Mouse (Mus musculus): ENCODE results near the gene Rab40c. TPM values are rescaled to one million over a fixed set of nuclear protein-coding genes. Genes with fewer than 3 reads are reported as not detected.

Rab40c gene
- polyA plus RNA-seq, 1 experiment from 2014 or later, result 17.2 TPM

GRCm38 (mm10) chr17:25883268-25883667, 36.3 kb downstream of the Rab40c start:
- Histone ChIP-seq H3K9ac (replicated peaks; ENCODE audit: low read depth, low read length) (no peak overlapping the region), H3K27me3 (ENCODE audit: control insufficient read depth, insufficient read depth, low read length) (no peaks in the 10 kb centered on the region), H3K4me3 (ENCODE audit: low read depth, low read length) (no peak overlapping the region), H3K27ac (ENCODE audit: low read length) (no peak overlapping the region), H3K36me3 (ENCODE audit: control insufficient read depth, insufficient read depth, low read length) (peaks cover 33% of the 10 kb centered on the region), H3K9me3 (ENCODE audit: control insufficient read depth, low read depth, low read length) (no peaks in the 10 kb centered on the region), H3K4me1 (ENCODE audit: control insufficient read depth, insufficient read depth, low read length) (no peaks in the 10 kb centered on the region), H3K4me2 (replicated peaks; ENCODE audit: low read depth, low read length) (no peak overlapping the region)
- ATAC-seq (ENCODE audit: insufficient number of reproducible peaks, insufficient read depth, low FRiP score, low read depth), result no peak
- WGBS, result 84% methylated on average over 8 of the region's 8 CpGs

DNA sequence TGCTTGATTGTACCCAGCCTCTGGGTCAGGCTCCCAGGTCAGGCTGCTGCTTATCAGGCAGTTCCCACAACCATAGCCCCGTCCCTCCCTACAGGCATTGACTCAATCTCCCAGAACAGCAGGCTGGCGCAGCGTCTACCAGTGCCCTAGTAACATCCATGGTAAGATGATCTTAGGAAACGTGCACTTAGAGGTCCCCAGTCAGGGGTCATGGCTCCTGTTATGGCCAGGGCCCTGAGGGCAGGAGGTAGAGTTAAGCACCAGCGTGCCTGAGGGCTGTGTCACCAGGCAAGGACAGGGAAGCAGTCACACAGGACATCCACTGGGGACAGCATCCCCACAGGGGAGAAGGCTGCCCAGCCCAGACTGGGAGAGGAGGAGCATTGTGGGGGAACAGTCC, 37.2 kb downstream of the Rab40c start:
- no peaks in the 10 kb centered on the region for H3K4me1 ChIP-seq (ENCODE audit: control insufficient read depth, insufficient read depth, low read length)
- peaks cover 36% of the 10 kb centered on the region for H3K36me3 ChIP-seq (ENCODE audit: control insufficient read depth, insufficient read depth, low read length)
- 46% methylated on average over 5 of the region's 5 CpGs for WGBS
- no peak for ATAC-seq (ENCODE audit: insufficient number of reproducible peaks, insufficient read depth, low FRiP score, low read depth)
- H3K4me3 ChIP-seq (ENCODE audit: low read depth, low read length), result no peak overlapping the region
- no peaks in the 10 kb centered on the region for H3K9me3 ChIP-seq (ENCODE audit: control insufficient read depth, low read depth, low read length)
- no peak overlapping the region for H3K27ac ChIP-seq (ENCODE audit: low read length)
- no peak overlapping the region for H3K4me2 ChIP-seq (replicated peaks; ENCODE audit: low read depth, low read length)
- H3K9ac ChIP-seq (replicated peaks; ENCODE audit: low read depth, low read length), result no peak overlapping the region
- H3K27me3 ChIP-seq (ENCODE audit: control insufficient read depth, insufficient read depth, low read length), result no peaks in the 10 kb centered on the region

DNA sequence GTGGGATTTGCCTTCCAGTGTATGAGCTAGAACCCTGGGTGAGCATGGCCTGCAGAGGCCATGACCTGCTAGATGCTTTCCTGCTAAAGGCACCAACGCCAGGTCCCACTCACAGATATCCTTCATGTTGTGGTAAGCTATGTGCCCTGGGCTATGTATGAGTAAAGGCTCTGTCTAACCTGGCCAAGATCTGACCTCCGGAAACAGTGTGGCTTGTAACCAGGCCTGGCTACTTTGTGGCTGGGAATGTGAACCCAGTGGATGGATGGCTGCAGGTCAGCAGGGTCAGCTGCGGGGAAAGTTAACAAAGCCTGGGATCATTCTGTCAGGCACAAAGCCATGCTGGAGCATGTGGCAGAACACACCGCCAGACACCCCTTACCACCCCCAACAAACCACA, 37.8 kb downstream of the Rab40c start:
- H3K36me3 ChIP-seq (ENCODE audit: control insufficient read depth, insufficient read depth, low read length), result peaks cover 36% of the 10 kb centered on the region
- no peak overlapping the region for H3K4me3 ChIP-seq (ENCODE audit: low read depth, low read length)
- no peak overlapping the region for H3K9ac ChIP-seq (replicated peaks; ENCODE audit: low read depth, low read length)
- no peak for ATAC-seq (ENCODE audit: insufficient number of reproducible peaks, insufficient read depth, low FRiP score, low read depth)
- no peak overlapping the region for H3K4me2 ChIP-seq (replicated peaks; ENCODE audit: low read depth, low read length)
- H3K27me3 ChIP-seq (ENCODE audit: control insufficient read depth, insufficient read depth, low read length), result no peaks in the 10 kb centered on the region
- no peak overlapping the region for H3K27ac ChIP-seq (ENCODE audit: low read length)
- H3K9me3 ChIP-seq (ENCODE audit: control insufficient read depth, low read depth, low read length), result no peaks in the 10 kb centered on the region
- no peaks in the 10 kb centered on the region for H3K4me1 ChIP-seq (ENCODE audit: control insufficient read depth, insufficient read depth, low read length)
- 31% methylated on average over 4 of the region's 4 CpGs for WGBS

DNA sequence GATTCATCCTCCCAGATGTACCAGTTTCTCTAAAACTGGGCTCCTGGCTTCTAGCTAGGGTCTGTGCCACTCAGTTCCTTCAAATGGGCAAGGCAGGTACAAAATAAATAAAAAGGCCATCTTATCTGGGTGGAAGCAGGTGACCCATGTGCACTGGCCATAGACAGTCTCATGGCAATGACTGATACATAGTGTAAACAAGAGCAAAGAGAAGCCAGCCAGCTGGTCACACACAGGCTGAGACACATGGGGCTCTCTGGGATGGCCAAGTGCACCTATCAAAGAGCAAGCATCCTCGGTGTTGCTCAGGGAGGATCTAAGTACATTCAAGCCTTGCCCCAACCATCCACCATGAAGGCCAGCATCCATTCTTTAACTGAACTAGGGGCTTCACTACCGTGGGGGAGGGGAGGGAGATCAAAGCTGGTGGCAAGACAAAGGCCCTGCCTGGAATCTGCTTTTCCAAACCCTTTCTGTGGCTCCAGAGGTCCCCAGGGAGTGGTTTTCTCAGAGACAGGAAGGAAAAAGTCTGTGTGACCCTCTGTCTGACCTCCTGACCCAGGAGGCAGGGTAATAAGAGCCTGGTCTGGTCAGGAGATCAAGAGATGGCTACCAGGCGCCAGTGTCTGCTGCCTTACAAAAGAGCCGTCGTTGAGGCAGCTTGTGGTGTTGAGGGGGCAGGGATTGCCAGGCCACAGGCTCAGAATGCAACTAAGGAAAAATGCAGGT, 38.5 kb downstream of the Rab40c start:
- Histone ChIP-seq H3K4me3 (ENCODE audit: low read depth, low read length) (no peak overlapping the region), H3K27me3 (ENCODE audit: control insufficient read depth, insufficient read depth, low read length) (no peaks in the 10 kb centered on the region), H3K36me3 (ENCODE audit: control insufficient read depth, insufficient read depth, low read length) (peaks cover 36% of the 10 kb centered on the region), H3K4me1 (ENCODE audit: control insufficient read depth, insufficient read depth, low read length) (peaks cover 6% of the 10 kb centered on the region; the same call in 1 of the 2 replicates), H3K9me3 (ENCODE audit: control insufficient read depth, low read depth, low read length) (no peaks in the 10 kb centered on the region), H3K9ac (replicated peaks; ENCODE audit: low read depth, low read length) (no peak overlapping the region), H3K4me2 (replicated peaks; ENCODE audit: low read depth, low read length) (no peak overlapping the region), H3K27ac (ENCODE audit: low read length) (no peak overlapping the region)
- no peak for ATAC-seq (ENCODE audit: insufficient number of reproducible peaks, insufficient read depth, low FRiP score, low read depth)
- WGBS, result 15% methylated on average over 5 of the region's 5 CpGs

DNA sequence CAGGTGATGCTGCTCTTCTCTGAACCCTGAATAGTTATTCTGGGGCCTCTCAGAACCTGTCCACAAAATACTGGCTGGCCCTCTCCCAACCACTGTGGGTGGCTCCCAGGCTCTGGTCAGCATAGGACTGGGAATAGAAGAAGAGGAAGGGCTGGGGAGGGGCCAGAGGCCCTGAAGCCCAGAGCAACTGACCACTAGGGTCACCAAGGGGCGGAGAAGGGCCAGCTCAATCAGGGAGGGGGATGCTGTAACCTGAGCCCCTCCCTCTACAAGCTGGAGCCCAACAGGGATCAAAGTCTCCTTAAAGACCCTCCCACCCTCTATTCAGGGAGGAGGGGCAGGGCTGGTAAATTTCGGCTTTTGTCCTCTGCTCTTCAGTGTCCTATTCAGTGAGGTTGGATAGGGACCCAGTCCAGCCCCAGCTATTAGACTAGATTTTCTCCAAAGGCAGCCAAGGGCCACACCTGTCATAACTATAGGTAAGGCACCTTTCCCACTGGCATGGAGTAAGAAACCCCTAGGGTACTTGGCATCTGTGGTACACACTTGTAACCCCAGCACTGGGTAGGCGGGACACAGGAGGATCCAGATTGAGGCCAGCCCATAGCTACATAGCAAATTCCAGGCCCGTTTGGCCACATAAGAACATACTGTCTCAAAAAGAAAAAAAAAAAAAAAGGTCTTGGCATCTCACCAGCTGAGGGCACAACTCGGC, 39.2 kb downstream of the Rab40c start, which contains the start of gene Wfikkn1:
Wfikkn1 (minus strand) TSS at position 663 of the 715 bp plus-strand sequence.
- no peak for ATAC-seq (ENCODE audit: insufficient number of reproducible peaks, insufficient read depth, low FRiP score, low read depth)
- WGBS, result 31% methylated on average over 5 of the region's 5 CpGs
- Histone ChIP-seq H3K36me3 (ENCODE audit: control insufficient read depth, insufficient read depth, low read length) (peaks cover 36% of the 10 kb centered on the region), H3K27me3 (ENCODE audit: control insufficient read depth, insufficient read depth, low read length) (no peaks in the 10 kb centered on the region), H3K4me3 (ENCODE audit: low read depth, low read length) (no peak within 1 kb of the TSS), H3K27ac (ENCODE audit: low read length) (no peak within 1 kb of the TSS), H3K9ac (replicated peaks; ENCODE audit: low read depth, low read length) (0 out of 2 replicates have a peak within 1 kb of the TSS, but pooled peaks have one; percentile 1), H3K4me1 (ENCODE audit: control insufficient read depth, insufficient read depth, low read length) (peaks cover 9% of the 10 kb centered on the region; the same call in 1 of the 2 replicates), H3K9me3 (ENCODE audit: control insufficient read depth, low read depth, low read length) (no peaks in the 10 kb centered on the region), H3K4me2 (replicated peaks; ENCODE audit: low read depth, low read length) (no peak within 1 kb of the TSS)

- Histone ChIP-seq H3K36me3 (ENCODE audit: control insufficient read depth, insufficient read depth, low read length) (peaks cover 36% of the 10 kb centered on the region), H3K4me3 (ENCODE audit: low read depth, low read length) (no peak overlapping the region), H3K4me2 (replicated peaks; ENCODE audit: low read depth, low read length) (no peak overlapping the region), H3K9me3 (ENCODE audit: control insufficient read depth, low read depth, low read length) (no peaks in the 10 kb centered on the region), H3K27me3 (ENCODE audit: control insufficient read depth, insufficient read depth, low read length) (no peaks in the 10 kb centered on the region), H3K9ac (replicated peaks; ENCODE audit: low read depth, low read length) (no peak overlapping the region), H3K27ac (ENCODE audit: low read length) (no peak overlapping the region), H3K4me1 (ENCODE audit: control insufficient read depth, insufficient read depth, low read length) (peaks cover 9% of the 10 kb centered on the region; the same call in 1 of the 2 replicates)
- WGBS, result 65% methylated on average over 8 of the region's 8 CpGs
- ATAC-seq (ENCODE audit: insufficient number of reproducible peaks, insufficient read depth, low FRiP score, low read depth), result no peak
Observed at GRCm38 (mm10) chr17:25879750-25880149, 39.8 kb downstream of the Rab40c start.

DNA sequence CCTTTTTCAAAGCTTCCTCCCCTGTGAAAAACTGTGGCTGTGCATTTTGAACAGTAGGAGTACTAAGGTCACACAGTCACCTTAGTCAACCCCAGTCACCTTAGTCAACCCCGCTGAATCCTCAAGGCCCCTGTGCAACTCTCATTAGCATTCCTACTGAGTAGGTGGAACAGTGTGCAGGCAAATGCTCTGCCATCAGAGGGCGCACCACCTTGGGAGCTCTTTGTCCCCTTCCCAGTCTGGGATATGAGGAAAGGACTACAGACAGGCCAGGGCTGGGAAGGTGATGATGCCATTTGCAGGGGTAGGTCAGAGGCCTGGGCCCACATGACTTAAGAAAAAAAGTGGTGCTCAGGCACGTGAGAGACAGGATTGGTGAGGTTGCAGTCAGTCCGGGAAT, 40.3 kb downstream of the Rab40c start:
- Histone ChIP-seq H3K36me3 (ENCODE audit: control insufficient read depth, insufficient read depth, low read length) (peaks cover 36% of the 10 kb centered on the region), H3K27ac (ENCODE audit: low read length) (no peak overlapping the region), H3K4me3 (ENCODE audit: low read depth, low read length) (no peak overlapping the region), H3K4me1 (ENCODE audit: control insufficient read depth, insufficient read depth, low read length) (peaks cover 9% of the 10 kb centered on the region; the same call in 1 of the 2 replicates), H3K9ac (replicated peaks; ENCODE audit: low read depth, low read length) (no peak overlapping the region), H3K4me2 (replicated peaks; ENCODE audit: low read depth, low read length) (no peak overlapping the region), H3K27me3 (ENCODE audit: control insufficient read depth, insufficient read depth, low read length) (no peaks in the 10 kb centered on the region), H3K9me3 (ENCODE audit: control insufficient read depth, low read depth, low read length) (no peaks in the 10 kb centered on the region)
- ATAC-seq (ENCODE audit: insufficient number of reproducible peaks, insufficient read depth, low FRiP score, low read depth), result no peak
- 61% methylated on average over 4 of the region's 4 CpGs for WGBS

- no peak for ATAC-seq (ENCODE audit: insufficient number of reproducible peaks, insufficient read depth, low FRiP score, low read depth)
- 89% methylated on average over 19 of the region's 19 CpGs for WGBS
- no peak overlapping the region for H3K27ac ChIP-seq (ENCODE audit: low read length)
- H3K9me3 ChIP-seq (ENCODE audit: control insufficient read depth, low read depth, low read length), result no peaks in the 10 kb centered on the region
- no peaks in the 10 kb centered on the region for H3K27me3 ChIP-seq (ENCODE audit: control insufficient read depth, insufficient read depth, low read length)
- peaks cover 30% of the 10 kb centered on the region for H3K36me3 ChIP-seq (ENCODE audit: control insufficient read depth, insufficient read depth, low read length)
- peaks cover 9% of the 10 kb centered on the region; the same call in 1 of the 2 replicates for H3K4me1 ChIP-seq (ENCODE audit: control insufficient read depth, insufficient read depth, low read length)
- no peak overlapping the region for H3K9ac ChIP-seq (replicated peaks; ENCODE audit: low read depth, low read length)
- no peak overlapping the region for H3K4me3 ChIP-seq (ENCODE audit: low read depth, low read length)
- no peak overlapping the region for H3K4me2 ChIP-seq (replicated peaks; ENCODE audit: low read depth, low read length)
Observed at GRCm38 (mm10) chr17:25878611-25879180, 40.8 kb downstream of the Rab40c start.

Data from stomach, embryonic 14.5 days (tissue).